Mouse (Mus musculus): ENCODE data around the gene Itga3.

GRCm38 (mm10) chr11:95085710-95086109 lies 9.1 kb upstream of the Itga3 start:
- TF ChIP-seq CTCF (IDR thresholded peaks at IDR 0.05; ENCODE audit: borderline replicate concordance, control insufficient read depth, extremely low read depth, insufficient read depth, low read length, poor library complexity) (no peak), POLR2A (IDR thresholded peaks at IDR 0.05; ENCODE audit: control insufficient read depth, extremely low read depth, insufficient read depth, low read length, poor library complexity) (no peak)

Data from thymus, adult 2 months (tissue).